Mouse (Mus musculus): ENCODE measurements around the gene Ipo8. TPM values are rescaled to one million over a fixed set of nuclear protein-coding genes. Genes with fewer than 3 reads are reported as not detected.

Ipo8 gene
- polyA plus RNA-seq, 1 experiment from 2014 or later = 34.1 TPM

GRCm38 (mm10) chr6:148736390-148736789 lies 94.9 kb downstream of the Ipo8 start:
- Histone ChIP-seq H3K27ac (ENCODE audit: low read depth, low read length) (no peak overlapping the region), H3K36me3 (ENCODE audit: control insufficient read depth, insufficient read depth, low read length) (no peaks in the 10 kb centered on the region), H3K27me3 (ENCODE audit: control insufficient read depth, insufficient read depth, low read length) (no peaks in the 10 kb centered on the region), H3K9me3 (ENCODE audit: control insufficient read depth, low read length) (no peaks in the 10 kb centered on the region), H3K9ac (ENCODE audit: low read length) (no peak overlapping the region), H3K4me1 (replicated peaks; ENCODE audit: control insufficient read depth, insufficient read depth, low read length) (no peaks in the 10 kb centered on the region), H3K4me2 (ENCODE audit: low read depth, low read length, severe bottlenecking) (no peak overlapping the region), H3K4me3 (ENCODE audit: low read depth, low read length) (no peak overlapping the region)
- ATAC-seq (replicated peaks; ENCODE audit: low FRiP score) (no peak), DNase-seq (ENCODE audit: low spot score) (no peak)
- WGBS = 74% methylated on average over 1 of the region's 1 CpGs

- DNase-seq (ENCODE audit: low spot score) (no peak), ATAC-seq (replicated peaks; ENCODE audit: low FRiP score) (no peak)
- H3K36me3 ChIP-seq (ENCODE audit: control insufficient read depth, insufficient read depth, low read length) = no peaks in the 10 kb centered on the region
- no peak overlapping the region for H3K4me2 ChIP-seq (ENCODE audit: low read depth, low read length, severe bottlenecking)
- no peak overlapping the region for H3K4me3 ChIP-seq (ENCODE audit: low read depth, low read length)
- 95% methylated on average over 20 of the region's 20 CpGs for WGBS
- no peak overlapping the region for H3K27ac ChIP-seq (ENCODE audit: low read depth, low read length)
- no peaks in the 10 kb centered on the region for H3K4me1 ChIP-seq (replicated peaks; ENCODE audit: control insufficient read depth, insufficient read depth, low read length)
- H3K27me3 ChIP-seq (ENCODE audit: control insufficient read depth, insufficient read depth, low read length) = no peaks in the 10 kb centered on the region
- H3K9ac ChIP-seq (ENCODE audit: low read length) = no peak overlapping the region
- H3K9me3 ChIP-seq (ENCODE audit: control insufficient read depth, low read length) = no peaks in the 10 kb centered on the region
Measured at GRCm38 (mm10) chr6:148734012-148734411, 97.3 kb downstream of the Ipo8 start.

- H3K9me3 ChIP-seq (ENCODE audit: control insufficient read depth, low read length) = no peaks in the 10 kb centered on the region
- WGBS = 87% methylated on average over 1 of the region's 1 CpGs
- no peaks in the 10 kb centered on the region for H3K27me3 ChIP-seq (ENCODE audit: control insufficient read depth, insufficient read depth, low read length)
- H3K9ac ChIP-seq (ENCODE audit: low read length) = no peak overlapping the region
- H3K4me1 ChIP-seq (replicated peaks; ENCODE audit: control insufficient read depth, insufficient read depth, low read length) = no peaks in the 10 kb centered on the region
- no peak overlapping the region for H3K4me3 ChIP-seq (ENCODE audit: low read depth, low read length)
- H3K4me2 ChIP-seq (ENCODE audit: low read depth, low read length, severe bottlenecking) = no peak overlapping the region
- H3K36me3 ChIP-seq (ENCODE audit: control insufficient read depth, insufficient read depth, low read length) = no peaks in the 10 kb centered on the region
- DNase-seq (ENCODE audit: low spot score) = no peak
- no peak for ATAC-seq (replicated peaks; ENCODE audit: low FRiP score)
- no peak overlapping the region for H3K27ac ChIP-seq (ENCODE audit: low read depth, low read length)
Measured at GRCm38 (mm10) chr6:148732920-148733319, 98.3 kb downstream of the Ipo8 start.

GRCm38 (mm10) chr6:148728571-148728970 lies 102.7 kb downstream of the Ipo8 start:
- 83% methylated on average over 3 of the region's 3 CpGs for WGBS
- no peaks in the 10 kb centered on the region for H3K27me3 ChIP-seq (ENCODE audit: control insufficient read depth, insufficient read depth, low read length)
- no peak overlapping the region for H3K4me2 ChIP-seq (ENCODE audit: low read depth, low read length, severe bottlenecking)
- no peak overlapping the region for H3K9ac ChIP-seq (ENCODE audit: low read length)
- ATAC-seq (replicated peaks; ENCODE audit: low FRiP score) (no peak), DNase-seq (ENCODE audit: low spot score) (no peak)
- no peaks in the 10 kb centered on the region for H3K9me3 ChIP-seq (ENCODE audit: control insufficient read depth, low read length)
- no peaks in the 10 kb centered on the region for H3K36me3 ChIP-seq (ENCODE audit: control insufficient read depth, insufficient read depth, low read length)
- H3K4me3 ChIP-seq (ENCODE audit: low read depth, low read length) = no peak overlapping the region
- no peak overlapping the region for H3K27ac ChIP-seq (ENCODE audit: low read depth, low read length)
- no peaks in the 10 kb centered on the region for H3K4me1 ChIP-seq (replicated peaks; ENCODE audit: control insufficient read depth, insufficient read depth, low read length)

- Histone ChIP-seq H3K4me3 (ENCODE audit: low read depth, low read length) (no peak overlapping the region), H3K9ac (ENCODE audit: low read length) (no peak overlapping the region), H3K27ac (ENCODE audit: low read depth, low read length) (no peak overlapping the region), H3K27me3 (ENCODE audit: control insufficient read depth, insufficient read depth, low read length) (no peaks in the 10 kb centered on the region), H3K4me1 (replicated peaks; ENCODE audit: control insufficient read depth, insufficient read depth, low read length) (no peaks in the 10 kb centered on the region), H3K9me3 (ENCODE audit: control insufficient read depth, low read length) (no peaks in the 10 kb centered on the region), H3K36me3 (ENCODE audit: control insufficient read depth, insufficient read depth, low read length) (no peaks in the 10 kb centered on the region), H3K4me2 (ENCODE audit: low read depth, low read length, severe bottlenecking) (no peak overlapping the region)
- DNase-seq (ENCODE audit: low spot score) = no peak
- 70% methylated on average over 6 of the region's 6 CpGs for WGBS
- no peak for ATAC-seq (replicated peaks; ENCODE audit: low FRiP score)
Measured at GRCm38 (mm10) chr6:148727871-148728524, 103.3 kb downstream of the Ipo8 start.

- Histone ChIP-seq H3K4me2 (ENCODE audit: low read depth, low read length, severe bottlenecking) (no peak overlapping the region), H3K4me1 (replicated peaks; ENCODE audit: control insufficient read depth, insufficient read depth, low read length) (no peaks in the 10 kb centered on the region), H3K27me3 (ENCODE audit: control insufficient read depth, insufficient read depth, low read length) (no peaks in the 10 kb centered on the region), H3K36me3 (ENCODE audit: control insufficient read depth, insufficient read depth, low read length) (no peaks in the 10 kb centered on the region), H3K9ac (ENCODE audit: low read length) (no peak overlapping the region), H3K4me3 (ENCODE audit: low read depth, low read length) (no peak overlapping the region), H3K9me3 (ENCODE audit: control insufficient read depth, low read length) (no peaks in the 10 kb centered on the region), H3K27ac (ENCODE audit: low read depth, low read length) (no peak overlapping the region)
- DNase-seq (ENCODE audit: low spot score) (no peak), ATAC-seq (replicated peaks; ENCODE audit: low FRiP score) (no peak)
- 55% methylated on average over 3 of the region's 3 CpGs for WGBS
Measured at GRCm38 (mm10) chr6:148724453-148724852, 106.8 kb downstream of the Ipo8 start.

Other genes starting within 250 kb of the Ipo8 start
- 14.1 and 15.8 TPM in 2 replicates for gene Caprin2, start 64.8 kb upstream of the Ipo8 start, polyA plus RNA-seq (2014; fragmentation: Nextera tagmentation; extraction: Ambion mirVana)
- gene Sinhcaf, start 115.0 kb upstream of the Ipo8 start, polyA plus RNA-seq (2014; fragmentation: Nextera tagmentation; extraction: Ambion mirVana) = 292 and 305 TPM in 2 replicates

All from forebrain, embryonic 11.5 days (tissue).